Mouse (Mus musculus) olfactory bulb, adult 2 months (tissue): ENCODE measurements around the gene Nrn1.

Experiments used
- CTCF ChIP-seq: fragments of 200-500 bp; IDR thresholded peaks from 2 replicates; pipeline ENCODE4 v1.5.1; 2012; ENCODE audit warnings: low read depth, mild to moderate bottlenecking, low read length, moderate library complexity; ENCODE audit not compliant: insufficient read depth
- POLR2A ChIP-seq: fragments of 200-500 bp; IDR thresholded peaks from 2 replicates; pipeline ENCODE4 v1.6.1; 2012; ENCODE audit warnings: mild to moderate bottlenecking, low read depth, low read length, moderate library complexity; ENCODE audit not compliant: insufficient read depth

GRCm38 (mm10) chr13:36750056-36750455 is 15.1 kb upstream of the Nrn1 start:
- TF ChIP-seq POLR2A (no peak), CTCF (no peak)
